Mouse (Mus musculus) forebrain, embryonic 16.5 days (tissue): ENCODE data around the gene Mfn2. TPM values are rescaled to one million over a fixed set of nuclear protein-coding genes. Genes with fewer than 3 reads are reported as not detected.

Source experiments
- ATAC-seq: fragments of 200-750 bp; cut with Nextera tagmentation; 2 replicates; pipeline ENCODE4 v1.8.0; 2017; ENCODE audit warnings: mild to moderate bottlenecking, moderate library complexity
- H3K27ac ChIP-seq: fragments of 300-500 bp; sonication (generic); 2 replicates; pipeline ENCODE4 v1.5.1; 2014; ENCODE audit warnings: low read length, control low read depth
- H3K27me3 ChIP-seq: fragments of 300-500 bp; sonication (generic); replicated peaks from 2 replicates; pipeline ENCODE4 v1.6.1; 2014; ENCODE audit warnings: low read length; ENCODE audit not compliant: control insufficient read depth, insufficient read depth
- H3K36me3 ChIP-seq: fragments of 300-500 bp; sonication (generic); 2 replicates; pipeline ENCODE4 v1.6.1; 2014; ENCODE audit not compliant: control insufficient read depth, insufficient read depth
- H3K4me1 ChIP-seq: fragments of 300-500 bp; sonication (generic); replicated peaks from 2 replicates; pipeline ENCODE4 v1.6.1; 2014; ENCODE audit warnings: low read length; ENCODE audit not compliant: control insufficient read depth, insufficient read depth
- H3K4me2 ChIP-seq: fragments of 300-500 bp; sonication (generic); 2 replicates; pipeline ENCODE4 v1.6.1; 2014; ENCODE audit warnings: mild to moderate bottlenecking, low read length, control low read depth
- H3K4me3 ChIP-seq: fragments of 300-500 bp; sonication (generic); replicated peaks from 2 replicates; pipeline ENCODE4 v1.5.1; 2014; ENCODE audit warnings: mild to moderate bottlenecking, low read length, control low read depth
- H3K9ac ChIP-seq: fragments of 300-500 bp; sonication (generic); replicated peaks from 2 replicates; pipeline ENCODE4 v1.6.1; 2014; ENCODE audit warnings: low read depth, low read length, control low read depth
- H3K9me3 ChIP-seq: fragments of 300-500 bp; sonication (generic); 2 replicates; pipeline ENCODE4 v1.6.1; 2016; ENCODE audit warnings: low read length; ENCODE audit not compliant: control insufficient read depth
- WGBS: fragments of 180-500 bp; shearing (Covaris S2); extraction: QIAGEN DNeasy Blood & Tissue Kit; methylation state at CpG from one replicate; pipeline ENCODE4 v1.1.7; 2014; 5-methylcytosine and 5-hydroxymethylcytosine counted together
- polyA plus RNA-seq: library from polyadenylated mRNA; unstranded; fragments of >200 nt; fragmentation: Nextera tagmentation; extraction: Ambion mirVana; gene quantifications from 2 replicates; pipeline ENCODE4 v1.2.1, GENCODE M21; 2015

Mfn2 gene
- polyA plus RNA-seq, 1 experiment from 2014 or later, result 90.7 TPM

DNA sequence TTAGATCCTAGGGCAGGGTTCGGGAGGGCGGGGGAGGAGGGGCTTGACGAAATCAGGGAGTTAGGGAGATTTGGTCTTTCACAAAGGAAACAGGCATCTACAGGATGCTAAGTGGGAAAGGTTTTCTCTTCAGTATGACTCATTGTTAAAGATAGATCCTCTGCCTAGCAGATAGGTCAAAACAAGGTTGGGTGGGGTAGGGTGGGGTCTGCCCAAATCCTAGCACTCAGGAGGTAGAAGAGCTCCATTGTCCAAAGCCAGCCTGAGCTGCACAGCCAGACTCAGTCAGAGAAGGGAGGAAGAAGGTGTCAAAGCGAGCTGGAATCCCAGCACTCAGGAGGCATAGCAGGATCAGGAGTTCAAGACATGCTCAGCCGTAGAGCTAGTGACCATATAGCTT is 33.0 kb upstream of the Mfn2 start:
- ATAC-seq, result no peak
- Histone ChIP-seq H3K4me2 (no peak overlapping the region), H3K27ac (no peak overlapping the region), H3K4me1 (peaks cover 28% of the 10 kb centered on the region), H3K9me3 (no peaks in the 10 kb centered on the region), H3K4me3 (no peak overlapping the region), H3K36me3 (no peaks in the 10 kb centered on the region), H3K9ac (no peak overlapping the region), H3K27me3 (no peaks in the 10 kb centered on the region)
- 56% methylated on average over 5 of the region's 5 CpGs for WGBS

- H3K4me1 ChIP-seq, result peaks cover 23% of the 10 kb centered on the region
- peak overlapping the region; percentile 51 for H3K4me3 ChIP-seq
- no peak overlapping the region for H3K27ac ChIP-seq
- WGBS, result 34% methylated on average over 3 of the region's 3 CpGs
- H3K9me3 ChIP-seq, result no peaks in the 10 kb centered on the region
- no peaks in the 10 kb centered on the region for H3K36me3 ChIP-seq
- no peak for ATAC-seq
- peak overlapping the region; percentile 97 for H3K4me2 ChIP-seq
- peak overlapping the region; percentile 58; the same call in 1 of the 2 replicates for H3K9ac ChIP-seq
- H3K27me3 ChIP-seq, result no peaks in the 10 kb centered on the region
Measured at GRCm38 (mm10) chr4:147937021-147937420, 32.5 kb upstream of the Mfn2 start.

DNA sequence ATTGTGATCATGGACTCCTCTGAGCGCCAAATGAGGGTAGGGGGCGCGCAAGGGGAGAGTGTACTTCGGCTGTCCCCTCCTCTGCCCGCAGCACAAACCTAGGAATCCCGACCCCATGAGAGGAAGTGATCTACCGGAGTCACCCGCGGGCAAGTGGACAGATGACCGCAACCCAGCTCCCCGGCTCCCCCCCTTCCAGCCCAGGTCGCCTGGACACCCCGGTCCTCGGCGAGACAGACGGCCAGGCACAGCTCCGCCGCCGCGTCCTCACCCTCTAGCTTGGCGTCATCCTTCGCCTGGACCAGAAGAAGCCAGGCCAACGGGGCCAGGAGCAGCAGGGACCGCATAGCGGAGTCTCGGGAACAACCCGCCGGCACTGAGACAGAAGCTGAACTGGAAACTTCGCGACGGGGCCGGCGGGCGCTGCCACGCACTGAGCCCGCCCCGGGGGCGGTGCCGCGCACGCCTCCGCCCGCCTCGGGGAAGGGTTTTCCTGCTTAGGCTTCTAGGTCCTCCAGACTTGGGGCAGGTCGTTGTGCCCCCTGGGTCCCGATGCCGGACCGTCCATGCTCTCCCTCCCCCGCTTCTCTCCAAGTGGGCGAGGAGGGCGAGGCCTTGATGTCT is 31.9 kb upstream of the Mfn2 start, which contains the start of gene Plod1:
TSS of gene Plod1 (minus strand) at position 437 of the 624 bp plus-strand sequence.
- WGBS, result 0% methylated on average over 51 of the region's 51 CpGs
- peak; percentile 69 for ATAC-seq
- Histone ChIP-seq H3K36me3 (no peaks in the 10 kb centered on the region), H3K27ac (no peak within 1 kb of the TSS), H3K9ac (peak within 1 kb of the TSS; percentile 58), H3K27me3 (no peaks in the 10 kb centered on the region), H3K9me3 (no peaks in the 10 kb centered on the region), H3K4me3 (peak within 1 kb of the TSS; percentile 51), H3K4me1 (peaks cover 18% of the 10 kb centered on the region), H3K4me2 (peak within 1 kb of the TSS; percentile 97)

GRCm38 (mm10) chr4:147935904-147936303 is 31.4 kb upstream of the Mfn2 start:
- WGBS, result 24% methylated on average over 9 of the region's 9 CpGs
- H3K27ac ChIP-seq, result no peak overlapping the region

DNA sequence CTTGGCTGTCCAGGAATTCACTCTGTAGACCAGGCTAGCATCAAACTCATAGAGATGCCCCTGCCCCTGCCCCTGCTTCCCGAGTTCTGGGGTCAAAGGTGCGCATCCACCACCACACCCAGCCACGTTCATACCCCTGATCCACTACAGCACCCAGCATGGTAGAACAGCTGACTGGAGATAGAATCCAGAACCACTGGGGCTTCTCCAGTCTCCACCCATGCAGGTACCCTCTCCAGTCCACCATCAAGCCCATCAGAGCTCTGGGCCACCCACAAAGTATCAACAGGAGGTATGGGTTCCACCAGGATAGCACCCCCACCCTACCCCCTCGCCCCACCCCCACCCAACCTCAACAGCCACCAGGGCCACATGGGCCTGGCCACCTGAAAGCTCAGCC is 30.1 kb upstream of the Mfn2 start:
- Histone ChIP-seq H3K36me3 (no peaks in the 10 kb centered on the region), H3K4me2 (no peak overlapping the region), H3K27me3 (no peaks in the 10 kb centered on the region), H3K9me3 (no peaks in the 10 kb centered on the region), H3K27ac (no peak overlapping the region), H3K9ac (no peak overlapping the region), H3K4me3 (no peak overlapping the region), H3K4me1 (peaks cover 8% of the 10 kb centered on the region)
- WGBS, result 86% methylated on average over 4 of the region's 4 CpGs
- no peak for ATAC-seq

More at GRCm38 (mm10) chr4:147935904-147936303, 31.4 kb upstream of the Mfn2 start:
- Histone ChIP-seq H3K4me2 (peak overlapping the region; percentile 97), H3K9me3 (no peaks in the 10 kb centered on the region), H3K4me3 (peak overlapping the region; percentile 51), H3K36me3 (no peaks in the 10 kb centered on the region), H3K27me3 (no peaks in the 10 kb centered on the region), H3K9ac (peak overlapping the region; percentile 58), H3K4me1 (peaks cover 16% of the 10 kb centered on the region)
- ATAC-seq, result no peak

- Histone ChIP-seq H3K4me3 (no peak overlapping the region), H3K4me2 (no peak overlapping the region), H3K4me1 (peaks cover 6% of the 10 kb centered on the region), H3K9me3 (no peaks in the 10 kb centered on the region), H3K27me3 (no peaks in the 10 kb centered on the region), H3K27ac (no peak overlapping the region), H3K9ac (no peak overlapping the region), H3K36me3 (no peaks in the 10 kb centered on the region)
- no peak for ATAC-seq
- 53% methylated on average over 3 of the region's 3 CpGs for WGBS
Measured at GRCm38 (mm10) chr4:147934134-147934533, 29.6 kb upstream of the Mfn2 start.

DNA sequence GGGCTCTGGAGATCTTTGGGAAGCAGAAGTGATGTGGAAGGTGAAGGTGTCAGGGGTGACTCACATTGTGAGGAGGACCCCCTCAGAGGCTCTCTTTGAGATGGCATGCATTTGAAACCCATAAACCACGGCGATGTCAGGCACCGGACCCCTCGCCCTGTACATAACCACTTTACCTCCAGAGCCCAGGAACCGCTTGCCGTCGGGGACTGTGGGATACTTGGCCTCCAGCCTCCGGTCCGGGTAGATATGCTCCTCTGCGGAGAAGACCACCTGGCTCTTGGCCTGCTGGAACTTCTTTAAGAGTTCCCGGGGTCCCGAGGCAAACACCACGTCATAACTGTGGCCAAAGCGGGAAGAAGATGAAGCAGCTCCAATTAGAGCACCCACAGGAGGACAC is 26.4 kb upstream of the Mfn2 start:
- 95% methylated on average over 14 of the region's 14 CpGs for WGBS
- ATAC-seq, result no peak
- no peaks in the 10 kb centered on the region for H3K27me3 ChIP-seq

DNA sequence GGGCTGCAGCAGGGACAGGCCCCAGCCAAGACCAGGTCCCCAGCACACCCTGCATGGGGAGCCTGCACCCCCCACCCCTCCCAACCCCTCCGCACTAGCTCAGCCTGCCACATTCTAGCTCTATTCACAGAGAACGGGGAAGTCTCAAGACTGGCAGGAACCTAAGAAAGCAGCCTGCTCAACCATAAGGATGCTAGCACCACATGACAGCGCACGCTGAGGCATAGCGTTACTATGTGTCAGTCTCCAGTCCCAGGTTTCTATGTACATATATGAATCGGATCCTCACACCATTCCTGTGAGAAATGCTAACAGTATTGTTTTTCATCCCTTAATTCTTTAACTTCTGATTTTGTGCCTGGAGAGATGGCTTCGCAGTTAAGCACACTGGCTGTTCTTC is 24.0 kb upstream of the Mfn2 start:
- Histone ChIP-seq H3K4me3 (no peak overlapping the region), H3K27me3 (no peaks in the 10 kb centered on the region), H3K4me1 (no peaks in the 10 kb centered on the region; the same call in 1 of the 2 replicates), H3K4me2 (no peak overlapping the region), H3K9ac (no peak overlapping the region), H3K27ac (no peak overlapping the region), H3K9me3 (no peaks in the 10 kb centered on the region), H3K36me3 (no peaks in the 10 kb centered on the region)
- ATAC-seq, result peak; percentile 67
- WGBS, result 57% methylated on average over 7 of the region's 7 CpGs

More for the DNA sequence above, 26.4 kb upstream of the Mfn2 start:
- Histone ChIP-seq H3K4me3 (no peak overlapping the region), H3K36me3 (no peaks in the 10 kb centered on the region), H3K27ac (no peak overlapping the region), H3K4me1 (peaks cover 2% of the 10 kb centered on the region), H3K4me2 (no peak overlapping the region), H3K9me3 (no peaks in the 10 kb centered on the region), H3K9ac (no peak overlapping the region)

DNA sequence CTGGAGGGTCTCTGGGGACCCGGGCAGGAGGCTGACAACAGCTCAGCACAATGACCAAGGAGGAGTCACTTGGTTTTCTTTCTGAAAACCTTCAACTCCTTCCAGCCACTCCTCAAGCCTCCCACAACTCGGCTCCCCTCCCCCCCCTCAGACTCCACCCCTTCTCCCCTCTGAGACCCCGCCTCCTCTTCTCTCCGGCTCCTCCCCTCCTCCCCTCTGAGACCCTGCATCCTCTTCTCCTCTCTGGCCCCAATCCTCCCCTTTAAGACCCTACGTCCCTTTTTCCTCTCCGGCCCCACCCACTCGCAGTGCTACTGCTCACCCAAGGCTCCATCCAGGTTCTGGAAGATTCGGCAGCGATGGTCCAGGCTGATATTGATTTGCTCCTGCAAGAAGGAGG is 23.6 kb upstream of the Mfn2 start:
- no peaks in the 10 kb centered on the region for H3K27me3 ChIP-seq
- no peak for ATAC-seq
- no peak overlapping the region for H3K4me3 ChIP-seq
- no peak overlapping the region for H3K9ac ChIP-seq
- no peaks in the 10 kb centered on the region for H3K36me3 ChIP-seq
- no peak overlapping the region for H3K27ac ChIP-seq
- 13% methylated on average over 9 of the region's 9 CpGs for WGBS
- H3K4me1 ChIP-seq, result no peaks in the 10 kb centered on the region
- no peak overlapping the region for H3K4me2 ChIP-seq
- no peaks in the 10 kb centered on the region for H3K9me3 ChIP-seq

GRCm38 (mm10) chr4:147927705-147928104 is 23.2 kb upstream of the Mfn2 start:
- Histone ChIP-seq H3K4me2 (no peak overlapping the region), H3K9ac (no peak overlapping the region), H3K9me3 (no peaks in the 10 kb centered on the region), H3K27me3 (no peaks in the 10 kb centered on the region), H3K4me1 (no peaks in the 10 kb centered on the region), H3K36me3 (no peaks in the 10 kb centered on the region), H3K27ac (no peak overlapping the region), H3K4me3 (no peak overlapping the region)
- WGBS, result 53% methylated on average over 8 of the region's 8 CpGs
- no peak for ATAC-seq
